Mouse (Mus musculus): ENCODE results near the gene Pard3b.

DNA sequence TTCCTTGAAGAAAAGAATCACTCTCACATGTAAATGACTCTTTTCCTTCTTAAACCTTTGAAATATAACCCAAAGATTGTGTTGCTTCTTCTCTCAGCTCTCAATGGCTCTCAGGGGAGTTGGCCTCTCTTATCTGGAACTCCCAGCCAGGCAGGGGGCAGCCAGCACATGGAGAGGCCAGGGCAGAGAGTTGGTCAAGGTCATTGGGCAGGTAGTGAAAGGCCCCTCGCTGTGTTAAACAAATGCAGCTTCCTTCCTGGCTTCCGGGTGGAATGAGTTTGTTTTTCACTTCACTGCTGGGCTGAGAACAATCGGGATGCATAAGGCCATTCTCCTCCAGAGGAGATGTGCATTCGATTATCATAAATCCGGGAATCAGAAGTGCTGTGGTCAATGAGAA lies 543.0 kb downstream of the Pard3b start:
- TF ChIP-seq CTCF (IDR thresholded peaks at IDR 0.05; ENCODE audit: insufficient read depth, low read length) (no peak), POLR2A (IDR thresholded peaks at IDR 0.05; ENCODE audit: borderline replicate concordance, extremely low read depth, low read depth, low read length) (no peak)
